Mouse (Mus musculus) thymus, postnatal 4 days (tissue): ENCODE results near the gene Msrb3.
A peak's percentile ranks its signal among the peaks of the same experiment; 100 is the strongest.

Experiments
- DNase-seq: peaks from one replicate; pipeline ENCODE4 v3.0.0; 2021

The Msrb3 gene

DNA sequence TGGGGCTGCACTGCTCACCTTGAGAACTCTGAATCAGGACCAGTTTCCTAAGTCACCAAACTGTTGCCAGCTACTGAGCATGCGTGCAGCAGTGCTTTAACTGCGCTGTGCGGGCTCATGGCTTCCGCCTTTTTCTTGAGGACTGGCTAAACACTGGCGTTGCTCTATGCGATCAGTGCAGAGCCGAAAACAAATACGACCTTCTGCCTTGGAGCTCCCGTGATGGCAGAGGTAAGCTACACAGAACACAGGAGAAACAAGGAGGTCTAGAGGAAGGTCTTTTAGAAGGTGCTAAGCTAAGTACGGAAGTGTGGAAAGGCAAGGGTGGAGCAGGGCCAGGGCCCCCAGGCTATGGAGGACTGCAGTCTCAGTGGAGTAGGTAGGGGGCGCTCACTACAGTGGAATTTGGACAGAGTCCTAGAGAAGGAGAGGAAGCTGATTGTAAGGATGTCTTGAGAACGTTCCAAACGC, 41.3 kb downstream of the Msrb3 start:
- peak; percentile 65 for DNase-seq

DNA sequence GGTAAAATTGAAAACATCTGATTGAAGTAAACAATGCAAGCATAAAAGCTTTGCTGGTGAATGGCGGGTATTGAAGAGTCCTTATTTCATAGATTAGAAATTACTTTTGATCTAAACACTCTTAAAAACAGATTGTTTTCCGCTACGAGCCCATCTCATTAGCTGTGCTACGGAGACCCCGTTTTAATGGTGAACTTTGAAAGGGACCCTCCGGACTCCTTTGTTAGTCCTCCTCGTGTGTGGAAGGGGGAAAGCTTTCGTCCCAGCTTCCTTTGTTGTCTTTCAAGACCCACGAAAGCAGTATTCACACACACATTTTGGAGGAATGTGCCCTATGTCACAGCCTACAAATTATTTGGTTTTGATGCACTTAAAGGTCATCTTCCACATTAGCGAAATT, 44.6 kb downstream of the Msrb3 start:
- no peak for DNase-seq

DNA sequence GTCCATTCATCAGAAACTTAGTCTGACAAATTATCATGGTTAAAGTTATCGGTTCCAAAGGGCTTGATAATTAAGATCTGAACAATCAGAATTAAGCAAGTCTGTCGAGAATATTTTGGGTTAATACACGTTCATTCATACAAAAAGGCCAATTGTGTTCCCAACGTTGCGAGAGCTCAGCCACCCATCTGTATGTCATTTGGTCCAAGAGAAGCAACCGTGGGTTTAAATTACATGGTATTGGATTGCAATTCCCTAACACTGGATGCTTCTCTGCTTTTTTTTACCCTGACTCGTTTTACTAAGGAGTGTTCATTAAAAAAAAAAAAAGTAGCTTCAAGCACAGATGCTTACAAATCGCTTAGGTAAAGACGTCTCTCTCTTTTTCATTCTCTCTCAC, 45.1 kb downstream of the Msrb3 start:
- DNase-seq, result no peak

DNA sequence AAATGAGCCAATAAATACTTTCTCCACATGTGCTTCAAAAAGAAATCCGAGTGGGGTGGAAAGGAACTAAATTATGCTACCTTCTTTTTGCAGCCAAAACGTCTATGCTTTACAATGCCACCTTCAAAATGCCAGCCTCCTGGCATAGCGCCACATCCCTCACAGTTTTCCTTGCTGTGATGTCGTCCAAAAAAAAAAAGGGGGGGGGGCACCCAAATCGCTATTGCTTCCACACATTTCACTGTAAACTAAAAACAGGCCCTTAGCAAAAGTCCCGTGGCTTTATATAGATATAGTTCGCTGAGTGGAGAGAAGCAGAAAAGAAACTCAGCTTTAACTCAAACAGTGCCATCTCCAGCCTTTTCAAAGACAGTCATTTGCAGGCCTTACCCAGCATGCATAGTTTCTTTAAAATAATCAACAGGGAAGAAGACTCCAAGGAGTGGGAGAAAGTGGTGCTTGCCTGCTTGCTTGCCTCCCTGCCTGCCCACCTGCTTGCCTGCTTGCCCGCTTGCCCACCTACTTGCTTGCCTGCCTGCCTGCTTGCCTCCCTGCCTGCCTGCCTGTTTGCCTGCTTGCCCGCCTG, 47.6 kb downstream of the Msrb3 start:
- DNase-seq, result no peak

DNA sequence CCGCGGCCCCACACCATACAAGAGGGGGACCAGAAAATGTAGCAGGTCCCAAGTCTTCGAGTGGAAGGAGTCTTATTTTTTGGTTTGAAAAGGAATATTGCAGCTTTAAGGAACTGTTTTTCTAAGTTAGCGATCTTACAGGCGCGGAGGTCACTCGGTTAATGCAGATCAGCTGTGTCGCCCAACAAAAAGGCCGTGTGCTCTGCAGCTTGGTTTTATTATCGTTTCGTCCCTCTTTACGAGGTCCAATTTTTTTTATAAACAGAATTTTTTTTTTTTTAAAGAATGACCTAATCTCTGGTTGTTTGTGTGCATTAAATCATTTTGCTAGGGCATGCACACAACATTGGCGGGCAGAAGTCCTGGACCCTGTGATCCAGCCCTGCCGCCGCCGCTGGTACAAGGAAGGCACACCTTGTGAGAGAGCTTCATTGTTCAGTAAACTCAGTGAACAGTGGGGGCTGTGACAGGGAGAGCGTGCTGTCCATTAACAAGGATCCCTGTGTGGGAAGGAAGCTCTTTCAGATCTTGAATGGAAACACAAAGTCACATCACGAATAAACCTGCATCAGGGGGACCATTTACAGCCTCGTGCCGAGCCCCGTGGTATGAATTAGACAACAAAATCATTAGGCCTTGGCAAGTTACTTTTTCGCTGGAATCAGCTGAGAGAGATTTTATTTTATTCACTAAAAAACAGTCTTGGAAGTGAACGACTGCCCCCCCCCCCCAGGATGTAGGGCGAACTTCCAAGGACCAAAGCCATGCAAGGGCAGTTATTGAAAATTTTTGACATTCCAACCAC, 48.3 kb downstream of the Msrb3 start:
- DNase-seq, result no peak

DNA sequence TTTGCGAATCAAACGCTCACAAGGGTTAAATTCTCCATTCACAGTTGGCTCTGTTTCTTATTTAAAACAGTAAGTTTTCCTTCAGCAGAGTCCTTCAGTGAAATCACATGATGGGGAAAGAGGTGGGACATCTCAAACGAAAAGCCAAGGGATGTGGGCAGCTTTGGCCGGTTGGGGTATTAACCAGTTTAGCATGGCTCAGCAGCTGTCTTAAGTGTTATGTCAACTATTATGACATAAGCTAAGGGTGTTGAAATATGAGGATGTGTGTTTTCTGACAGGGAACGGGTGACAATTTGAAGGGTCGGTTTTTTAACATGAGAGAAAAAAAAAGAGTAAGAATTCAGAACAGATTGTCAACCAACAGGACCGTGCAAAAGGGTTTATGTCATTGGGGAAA, 50.2 kb downstream of the Msrb3 start:
- DNase-seq, result no peak

DNA sequence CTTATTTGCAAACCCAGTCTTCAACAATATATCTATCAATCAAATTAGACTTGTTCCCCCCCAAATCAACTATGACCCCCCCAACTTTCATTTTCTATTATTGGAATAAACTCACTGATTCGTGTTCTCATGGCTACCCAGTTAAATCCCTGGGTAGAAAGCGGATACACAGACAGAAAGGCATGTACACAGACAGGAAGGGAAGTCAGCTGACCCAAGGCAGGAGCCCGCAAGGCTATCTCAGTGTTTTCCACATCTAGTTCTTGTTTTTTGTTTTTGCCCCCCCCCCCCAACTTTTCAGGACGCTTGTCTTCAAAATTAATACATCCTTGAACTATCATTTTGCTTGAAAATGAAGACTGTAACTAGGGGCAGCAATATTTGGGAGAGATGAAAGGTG, 51.1 kb downstream of the Msrb3 start:
- no peak for DNase-seq

DNA sequence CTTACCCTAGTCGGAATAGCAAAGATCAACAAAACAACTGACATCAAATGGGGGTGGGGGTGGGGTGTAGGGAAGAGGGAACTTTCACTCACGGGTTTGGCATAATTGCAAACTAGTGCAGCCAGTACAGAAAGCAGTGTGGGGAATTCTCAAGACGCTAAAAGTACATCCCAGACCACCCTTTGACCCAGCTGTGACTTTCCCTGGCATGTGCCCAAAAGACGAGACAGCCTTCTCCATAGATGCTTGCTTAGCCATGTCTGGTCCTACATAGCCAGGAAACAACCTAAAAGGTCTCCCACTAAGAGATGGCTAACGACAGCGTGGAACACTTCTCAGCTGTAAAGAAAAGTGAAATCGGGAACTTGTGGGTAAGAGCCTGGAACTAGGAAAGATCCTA, 58.9 kb downstream of the Msrb3 start:
- no peak for DNase-seq

DNA sequence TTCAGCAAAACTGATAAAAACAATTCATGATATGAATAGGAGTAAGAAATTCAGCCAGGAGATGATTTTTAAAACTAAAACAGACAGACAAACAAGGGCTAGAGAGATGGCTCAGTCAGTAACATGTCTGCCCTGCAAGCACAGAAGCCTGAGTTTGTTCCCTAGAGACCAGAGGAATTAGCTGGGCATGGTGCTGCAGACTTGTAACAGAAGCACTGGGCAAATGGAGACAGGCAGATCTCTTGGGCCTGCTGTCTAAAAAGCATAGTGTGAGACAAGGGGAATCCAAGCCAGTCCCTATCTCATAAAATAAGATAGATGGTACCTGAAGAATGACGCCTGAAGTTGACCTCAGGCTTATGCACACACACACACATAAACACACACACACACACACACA, 64.4 kb downstream of the Msrb3 start:
- DNase-seq, result no peak

DNA sequence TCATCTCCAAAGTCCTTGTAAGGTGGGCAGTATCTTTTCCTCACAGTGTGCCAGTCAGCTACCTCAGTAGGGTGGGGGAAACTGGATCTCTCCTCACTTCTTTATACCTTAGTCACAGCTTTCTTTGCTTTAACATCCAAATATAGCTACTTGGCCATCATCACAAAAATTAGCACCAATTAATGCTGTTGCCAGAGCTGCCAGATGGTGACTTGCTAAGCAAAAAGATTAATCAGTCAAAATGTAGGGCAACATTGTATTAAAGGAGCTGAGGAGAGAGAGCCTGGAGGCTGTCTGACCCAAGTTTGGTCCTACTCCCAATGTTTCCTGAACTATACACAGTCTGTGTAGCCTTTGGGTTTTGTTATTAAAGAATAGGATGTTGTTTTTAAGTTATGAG, 65.1 kb downstream of the Msrb3 start:
- DNase-seq, result no peak

DNA sequence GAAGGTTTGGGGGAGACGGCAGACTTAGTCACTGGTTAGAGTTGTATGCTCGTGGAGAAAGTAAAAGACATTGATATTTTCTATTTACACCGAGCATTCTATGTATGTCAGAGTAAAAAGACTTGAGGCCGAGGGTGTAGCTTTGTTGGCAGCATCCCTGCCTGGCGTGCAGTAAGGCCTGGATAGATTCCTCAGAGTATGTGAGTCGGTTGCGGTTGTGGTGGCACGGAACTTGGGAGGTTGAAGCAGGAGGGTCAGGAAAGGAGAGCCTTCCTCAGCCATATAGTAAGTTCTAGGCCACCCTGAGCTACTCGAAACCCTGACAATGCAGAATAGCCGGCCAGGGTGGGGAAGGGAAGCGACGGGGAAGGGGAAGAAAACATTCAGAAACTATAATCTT, 71.1 kb downstream of the Msrb3 start:
- DNase-seq, result no peak

DNA sequence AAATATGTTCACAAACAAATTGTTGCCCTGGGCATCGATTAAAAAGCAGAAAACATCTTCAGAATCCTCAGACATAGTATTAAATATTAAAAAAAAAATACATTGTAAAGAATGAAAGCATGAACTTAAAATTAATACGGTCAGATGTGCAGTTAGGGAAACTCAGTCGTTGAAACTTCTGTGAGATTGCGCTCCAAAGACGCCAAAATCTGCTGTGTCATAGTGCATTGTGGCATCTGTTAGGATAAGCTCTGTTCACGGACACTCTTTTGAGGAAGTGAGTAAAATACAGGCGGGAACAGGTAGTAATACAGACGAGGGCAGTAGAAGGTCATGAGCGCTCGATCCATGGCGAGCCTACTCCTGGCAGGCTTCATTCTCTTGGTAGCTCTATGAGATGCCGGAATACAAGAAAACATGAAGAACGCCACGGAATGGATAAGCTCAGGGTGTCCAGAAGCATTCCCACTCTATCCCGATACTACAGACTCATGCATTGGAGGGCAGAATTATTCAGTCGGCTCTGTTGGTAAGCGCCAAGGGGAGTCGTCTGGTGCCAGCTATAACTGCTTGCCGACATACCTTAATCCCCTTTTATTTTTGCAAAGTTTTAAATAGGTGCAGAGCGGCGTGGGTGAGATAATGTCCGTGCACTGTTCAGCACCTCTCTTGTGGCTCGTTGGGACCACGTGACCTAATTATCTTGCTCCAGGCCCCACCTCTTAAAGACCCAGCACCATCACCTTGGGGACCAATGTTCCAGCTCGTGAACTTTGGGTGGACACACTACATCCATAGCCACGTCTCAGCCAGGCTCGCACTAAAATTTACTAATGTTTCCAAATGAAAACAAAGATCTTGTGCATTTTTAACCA, 71.9 kb downstream of the Msrb3 start:
- no peak for DNase-seq

DNA sequence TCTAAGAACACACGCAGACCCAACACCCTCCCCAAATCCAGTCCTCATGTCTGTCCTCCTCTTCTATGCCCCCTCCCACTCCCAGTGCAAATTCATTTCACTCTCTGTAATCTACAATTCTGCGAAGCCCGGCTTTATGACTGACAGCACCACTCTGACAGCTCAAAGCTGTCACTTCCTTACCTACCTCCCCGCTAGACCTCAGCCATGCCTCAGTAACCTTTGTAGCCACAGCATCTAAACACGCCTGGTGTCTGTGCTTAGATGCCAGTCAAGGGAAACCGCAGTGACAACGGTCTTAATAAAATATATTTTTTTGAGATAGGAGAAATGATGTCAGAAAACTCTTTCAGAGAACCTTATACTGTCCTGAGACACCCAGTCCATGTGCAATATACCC, 72.5 kb downstream of the Msrb3 start:
- no peak for DNase-seq

DNA sequence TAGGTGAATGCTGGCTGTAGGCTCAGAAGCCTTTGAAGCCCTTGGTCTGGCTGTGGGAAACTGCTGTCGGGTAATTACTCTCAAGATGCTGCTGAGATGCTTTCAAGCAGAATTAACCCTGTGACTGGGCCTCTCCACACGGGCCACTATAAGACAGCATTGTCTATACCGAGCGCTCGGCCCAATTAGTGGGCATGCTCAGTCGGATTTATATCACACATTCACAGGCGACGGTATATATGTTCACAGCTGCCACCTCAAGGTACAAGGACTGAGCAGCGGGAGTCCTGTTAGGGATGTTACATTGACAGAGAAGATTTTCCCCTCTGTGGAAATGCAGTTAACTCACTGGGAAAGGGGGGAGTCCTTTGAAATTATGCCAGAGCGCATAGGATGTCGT, 73.3 kb downstream of the Msrb3 start:
- DNase-seq, result no peak

DNA sequence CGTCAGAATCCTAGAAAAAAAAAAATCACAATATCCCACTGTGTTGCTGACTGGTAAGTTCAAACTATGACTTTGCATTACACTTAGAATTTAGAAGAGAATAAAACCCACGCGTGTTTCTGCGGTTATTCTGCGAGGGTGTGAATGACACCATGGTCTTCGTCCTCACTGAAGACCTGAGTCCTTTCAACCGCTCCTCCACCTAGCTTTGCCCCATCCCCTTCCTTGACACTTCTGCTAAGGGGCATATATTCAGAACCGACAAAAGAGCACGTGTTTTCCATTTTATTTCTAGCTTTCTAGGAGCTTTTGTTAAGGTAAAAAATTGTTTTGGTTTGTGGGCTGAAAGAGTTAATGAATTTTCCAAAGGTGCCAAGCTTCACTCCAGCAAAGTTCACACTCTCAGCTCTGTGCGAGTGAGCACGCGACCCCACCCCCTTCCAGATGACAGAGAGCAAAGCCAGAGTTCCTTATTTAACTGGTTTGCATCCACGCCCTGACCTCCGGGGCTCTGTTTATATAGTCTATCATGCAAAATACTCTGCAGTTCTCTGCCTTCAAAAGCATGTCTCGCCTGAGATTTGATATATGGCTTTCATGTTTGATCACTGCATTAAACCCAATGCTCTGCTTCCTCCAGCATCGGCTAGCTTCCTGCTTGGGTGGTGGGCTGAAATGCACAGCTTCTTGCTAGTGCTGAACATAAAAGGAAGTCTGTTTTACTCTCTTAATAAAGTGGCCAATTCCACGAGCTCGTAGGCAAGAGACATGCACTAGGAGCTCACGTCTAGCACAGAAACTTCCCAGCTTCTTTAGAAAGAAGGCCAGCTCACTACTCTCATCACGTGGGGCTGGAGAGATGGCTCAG, 77.2 kb downstream of the Msrb3 start:
- DNase-seq, result no peak

DNA sequence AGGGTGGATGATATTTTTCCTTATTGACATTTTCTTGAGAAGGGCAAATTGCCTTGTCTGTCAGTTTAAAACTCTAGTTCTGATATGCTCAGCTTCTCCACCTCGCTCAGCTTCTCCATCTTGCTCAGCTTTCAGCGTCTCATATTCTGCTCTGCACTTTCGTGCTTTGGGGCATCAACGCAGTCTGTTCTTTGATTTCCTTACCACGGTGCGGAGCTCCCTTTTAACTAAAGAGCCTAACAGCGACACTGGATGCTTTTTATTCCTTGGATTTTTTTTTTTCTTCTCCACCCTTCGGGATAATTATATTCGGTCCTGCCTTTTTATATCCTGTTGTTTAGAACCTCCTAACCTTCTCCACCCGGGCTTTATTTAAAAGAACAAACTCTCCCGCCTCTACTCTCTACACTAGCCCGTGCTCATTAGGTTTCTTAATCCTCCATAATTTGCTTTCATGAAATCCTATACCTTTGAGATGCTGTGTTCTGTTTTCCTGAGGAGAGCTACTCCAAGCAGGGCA, 78.1 kb downstream of the Msrb3 start:
- DNase-seq, result no peak

DNA sequence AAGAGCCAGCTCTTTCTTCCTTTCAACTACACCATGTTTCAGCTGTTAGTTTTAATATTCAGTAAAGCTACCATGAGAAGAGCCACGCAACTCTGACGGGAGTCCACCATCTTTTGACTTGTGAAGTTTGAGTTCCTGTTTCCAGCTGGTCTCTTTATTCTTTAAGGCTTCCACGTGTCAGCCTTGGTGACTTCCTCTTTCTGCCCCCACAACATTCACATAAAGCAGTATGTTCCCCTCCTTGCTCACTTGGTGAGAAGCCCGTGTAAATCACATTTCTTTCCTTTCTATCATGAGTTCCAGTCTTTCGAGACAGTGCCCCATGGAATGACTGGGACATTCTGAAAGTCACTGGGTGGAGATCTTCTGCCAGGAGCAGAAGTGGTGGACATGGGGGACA, 83.6 kb downstream of the Msrb3 start:
- no peak for DNase-seq

DNA sequence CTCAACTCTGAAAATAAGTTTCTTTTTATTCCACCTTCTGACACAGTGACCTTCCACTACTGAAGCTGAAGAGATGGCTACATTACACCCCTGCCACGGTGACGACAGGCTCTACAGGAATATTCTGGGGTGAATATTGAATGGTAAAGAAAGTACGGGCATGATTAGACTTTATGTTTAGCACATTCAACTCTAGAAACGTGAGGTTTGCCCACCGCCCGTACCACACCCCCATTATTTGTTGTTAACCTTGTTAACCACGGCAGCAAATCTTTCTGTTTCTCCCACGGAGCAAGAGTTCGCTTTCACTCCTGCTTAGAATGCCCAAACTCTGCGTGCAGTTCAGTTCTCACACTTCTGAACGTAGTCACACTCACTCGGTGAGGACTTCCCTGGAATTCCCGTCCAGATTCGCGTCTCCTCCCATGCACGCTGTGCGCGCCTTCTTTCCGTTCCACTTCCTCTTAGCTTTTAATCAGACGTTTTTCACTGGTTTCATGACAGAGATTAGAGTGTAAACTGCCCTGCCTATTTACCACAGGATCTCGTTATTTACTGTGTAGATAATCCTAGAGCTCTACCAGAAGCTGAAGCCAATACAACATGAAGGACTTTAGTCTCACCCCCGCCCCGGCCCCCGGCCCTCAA, 87.0 kb downstream of the Msrb3 start:
- no peak for DNase-seq

DNA sequence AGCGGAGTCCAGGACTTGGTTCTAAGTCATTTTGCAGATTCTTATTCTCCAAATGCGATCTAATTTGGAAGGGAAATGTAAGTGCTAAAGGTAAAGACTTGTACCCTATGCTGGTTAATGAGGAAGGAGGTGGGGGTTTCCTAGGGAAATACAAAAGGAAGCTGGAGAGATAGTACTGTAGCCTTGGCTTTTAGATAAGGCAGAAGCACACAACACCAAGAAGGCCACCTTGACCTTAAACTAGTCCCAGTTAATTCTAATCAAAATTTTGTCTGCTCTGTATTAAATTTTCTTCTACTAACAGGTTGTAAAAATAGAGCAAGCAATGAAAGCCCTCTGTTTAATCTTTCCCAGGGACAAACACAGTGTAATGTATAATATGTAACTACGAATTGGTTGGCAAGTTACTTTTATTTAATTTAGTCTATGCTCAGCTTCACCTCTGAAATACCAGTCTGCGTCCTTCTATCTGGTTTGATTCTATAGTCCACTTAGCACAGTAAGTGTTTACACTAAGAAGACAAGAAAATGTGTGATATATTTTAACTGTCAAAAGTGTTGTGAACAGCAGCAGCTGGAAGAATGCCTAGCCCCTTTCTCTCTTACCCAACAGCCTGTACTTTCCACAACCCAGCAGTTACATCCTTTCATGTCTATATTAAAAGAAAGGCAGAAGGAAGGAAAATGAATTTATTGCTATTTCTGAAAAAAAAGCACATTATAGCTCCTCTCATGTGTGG, 87.9 kb downstream of the Msrb3 start:
- DNase-seq, result no peak

DNA sequence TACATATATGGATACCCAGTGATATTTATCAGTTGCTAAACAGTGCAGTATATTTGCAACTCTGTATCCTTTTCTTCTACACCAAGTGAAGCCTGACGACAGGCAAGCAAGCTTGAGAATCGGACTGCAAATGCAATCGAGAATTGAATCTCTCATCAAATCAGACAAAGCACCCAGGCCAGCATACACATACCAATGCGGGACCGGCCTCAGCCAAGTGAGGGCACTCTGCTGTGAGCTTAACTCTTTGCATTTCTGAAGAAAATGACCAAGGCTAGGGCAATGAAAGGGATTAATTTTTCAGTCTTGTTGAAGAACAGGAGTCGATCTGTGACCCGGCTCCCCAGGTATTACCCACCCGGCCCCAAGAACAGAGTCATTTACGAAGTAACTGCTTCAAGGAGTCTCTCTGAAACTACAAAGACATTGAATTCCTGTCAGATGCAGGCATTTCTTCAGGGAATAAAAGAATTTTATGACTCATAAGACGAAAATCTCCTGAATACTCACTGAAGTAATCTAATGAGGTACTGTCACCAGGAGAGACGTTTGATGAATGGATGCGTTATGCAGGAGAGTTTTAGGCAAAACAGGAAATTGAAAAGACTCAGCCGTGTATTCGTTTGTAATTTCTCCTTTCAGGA, 88.7 kb downstream of the Msrb3 start:
- DNase-seq, result no peak

DNA sequence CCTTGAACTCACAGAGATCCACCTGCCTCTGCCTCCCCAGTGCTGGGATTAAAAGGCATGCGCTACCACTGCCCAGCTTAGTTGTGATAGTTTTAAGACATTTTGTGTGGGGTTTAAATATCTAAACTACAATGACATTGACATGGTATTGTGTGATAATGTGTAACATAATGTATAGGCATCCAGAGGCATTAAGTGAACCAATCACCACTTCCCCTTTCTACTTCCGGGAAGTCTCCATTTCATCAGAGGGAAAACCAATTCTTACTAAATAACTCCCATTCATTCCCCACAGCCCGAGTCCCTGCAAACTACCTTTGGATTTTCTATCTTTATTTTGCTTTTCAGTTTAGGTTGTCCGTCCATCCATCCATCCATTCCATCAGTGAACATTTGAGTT, 90.7 kb downstream of the Msrb3 start:
- no peak for DNase-seq
